Mouse (Mus musculus) CH12.LX (cell line): Measurements from ENCODE around the gene Bend6. TPM values are rescaled to one million over a fixed set of nuclear protein-coding genes. Genes with fewer than 3 reads are reported as not detected.

Experiments
- DNase-seq: peaks from one replicate; pipeline ENCODE4 v3.0.0-alpha.2; 2013; ENCODE audit errors: extremely low read depth
- H3K27ac ChIP-seq: 2 replicates; pipeline ENCODE4 v1.5.1; 2012; ENCODE audit warnings: low read depth, mild to moderate bottlenecking, control low read depth, moderate library complexity; ENCODE audit not compliant: insufficient read depth
- H3K27me3 ChIP-seq: replicated peaks from 2 replicates; pipeline ENCODE3; 2012; ENCODE audit warnings: inconsistent platforms
- H3K36me3 ChIP-seq, 2 experiments: replicated peaks in 1 of 2; 2 replicates each; pipeline versions ENCODE3 to v1.6.1; 2012; ENCODE audit warnings: inconsistent platforms in 1 of 2, low read length in 1 of 2, mild to moderate bottlenecking in 1 of 2, mixed read lengths in 1 of 2, moderate library complexity in 1 of 2; ENCODE audit not compliant: control insufficient read depth in 1 of 2, insufficient read depth in 1 of 2
- H3K4me1 ChIP-seq, 2 experiments: 2 replicates each; pipeline ENCODE4 v1.6.1; 2012; ENCODE audit warnings: inconsistent platforms in 1 of 2, moderate library complexity in 1 of 2; ENCODE audit not compliant: insufficient read depth in 2 of 2, control insufficient read depth in 1 of 2
- H3K4me2 ChIP-seq: 2 replicates; pipeline ENCODE4 v1.6.1; 2012; ENCODE audit warnings: low read depth, mild to moderate bottlenecking, control low read depth; ENCODE audit not compliant: poor library complexity, insufficient read depth, severe bottlenecking
- H3K4me3 ChIP-seq, 3 experiments: fragments of 150-350 bp in 1 of 3; sonication (generic) in 1 of 3; replicated peaks in 1 of 3; 2 replicates each; pipeline versions ENCODE3 to v1.5.1; 2011 to 2012; ENCODE audit warnings: low read depth in 2 of 3, low read length in 2 of 3, mild to moderate bottlenecking in 2 of 3, moderate library complexity in 2 of 3, control low read depth in 1 of 3, improper control_type of control experiment in 1 of 3, inconsistent platforms in 1 of 3, mixed read lengths in 1 of 3; ENCODE audit not compliant: poor library complexity in 1 of 3
- H3K79me2 ChIP-seq: replicated peaks from 2 replicates; pipeline ENCODE4 v1.6.1; 2012; ENCODE audit warnings: mild to moderate bottlenecking, moderate library complexity; ENCODE audit not compliant: control insufficient read depth, poor library complexity, insufficient read depth, severe bottlenecking; ENCODE audit errors: extremely low read depth
- H3K9ac ChIP-seq: 2 replicates; pipeline ENCODE4 v1.6.1; 2012; ENCODE audit warnings: low read depth, mild to moderate bottlenecking, control low read depth, moderate library complexity; ENCODE audit not compliant: insufficient read depth
- H3K9me3 ChIP-seq: replicated peaks from 2 replicates; pipeline ENCODE3; 2012; ENCODE audit warnings: low read length, inconsistent platforms, mixed read lengths
- CHD2 ChIP-seq: IDR thresholded peaks from 2 replicates; pipeline ENCODE4 v1.6.1; 2011; ENCODE audit warnings: low read length, improper control_type of control experiment
- CTCF ChIP-seq, 2 experiments: IDR thresholded peaks in 1 of 2; conservative IDR thresholded peaks in 1 of 2; 2 replicates each; pipeline ENCODE4 v1.5.1; 2011 to 2012; ENCODE audit warnings: low read depth in 2 of 2, low read length in 2 of 2, improper control_type of control experiment in 1 of 2, inconsistent platforms in 1 of 2, mild to moderate bottlenecking in 1 of 2, moderate library complexity in 1 of 2
- EP300 ChIP-seq: IDR thresholded peaks from 2 replicates; pipeline ENCODE4 v1.6.1; 2011; ENCODE audit warnings: low read length, improper control_type of control experiment
- ETS1 ChIP-seq: conservative IDR thresholded peaks from 2 replicates; pipeline ENCODE4 v1.6.1; 2012; ENCODE audit warnings: low read depth, mild to moderate bottlenecking, inconsistent platforms, low read length, improper control_type of control experiment, moderate library complexity
- GABPA ChIP-seq: IDR thresholded peaks from 2 replicates; pipeline ENCODE4 v1.6.1; 2012; ENCODE audit warnings: low read depth, low read length, improper control_type of control experiment, inconsistent platforms; ENCODE audit not compliant: insufficient replicate concordance
- IRF4 ChIP-seq: IDR thresholded peaks from 2 replicates; pipeline ENCODE4 v1.6.1; 2014; ENCODE audit warnings: low read depth, mild to moderate bottlenecking, inconsistent platforms, low read length, improper control_type of control experiment
- JUN ChIP-seq: IDR thresholded peaks from 2 replicates; pipeline ENCODE4 v1.6.1; 2011; ENCODE audit warnings: low read depth, mild to moderate bottlenecking, low read length, improper control_type of control experiment, moderate library complexity; ENCODE audit not compliant: insufficient read depth
- JUND ChIP-seq: conservative IDR thresholded peaks from 2 replicates; pipeline ENCODE4 v1.6.1; 2011; ENCODE audit warnings: low read depth, low read length, improper control_type of control experiment
- MAFK ChIP-seq: IDR thresholded peaks from 2 replicates; pipeline ENCODE4 v1.6.1; 2011; ENCODE audit warnings: low read length, improper control_type of control experiment; ENCODE audit not compliant: insufficient replicate concordance
- MXI1 ChIP-seq: IDR thresholded peaks from 2 replicates; pipeline ENCODE4 v1.6.1; 2011; ENCODE audit warnings: mild to moderate bottlenecking, low read depth, low read length, improper control_type of control experiment
- MYC ChIP-seq: IDR thresholded peaks from 2 replicates; pipeline ENCODE4 v1.6.1; 2011; ENCODE audit warnings: low read depth, mild to moderate bottlenecking, improper control_type of control experiment, low read length
- NRF1 ChIP-seq: IDR thresholded peaks from 2 replicates; pipeline ENCODE4 v1.6.1; 2014; ENCODE audit warnings: low read depth, mild to moderate bottlenecking, inconsistent platforms, low read length, improper control_type of control experiment, moderate library complexity
- ZMIZ1 ChIP-seq: IDR thresholded peaks from 2 replicates; pipeline ENCODE4 v1.6.1; 2012; ENCODE audit warnings: low read depth, mild to moderate bottlenecking, inconsistent platforms, low read length, improper control_type of control experiment
- ZNF384 ChIP-seq: IDR thresholded peaks from 2 replicates; pipeline ENCODE4 v1.6.1; 2012; ENCODE audit warnings: low read depth, low read length, improper control_type of control experiment, inconsistent platforms
- dilution Hi-C: fragments of 300-500 bp; cut with MboI; formaldehyde crosslinking; loops from 2 replicates; pipeline ENCODE4 v1.14.3; 2020; ENCODE audit warnings: low sequenced_read_pairs; ENCODE audit not compliant: extremely low pct_unique_long_range_greater_than_20kb, extremely low pct_ligation_motif_present
- in situ Hi-C: fragments of 300-500 bp; cut with MboI; formaldehyde crosslinking; loops from 3 replicates; pipeline ENCODE4 v1.14.3; 2019; ENCODE audit warnings: low sequenced_read_pairs, low pct_ligation_motif_present, low pct_unique_long_range_greater_than_20kb, mixed read lengths
- polyA plus RNA-seq: library from polyadenylated mRNA; unstranded; fragments of >175 nt; gene quantifications from 2 replicates; pipeline ENCODE4 v1.2.1, GENCODE M21; 2012; ENCODE audit warnings: low read depth; ENCODE audit not compliant: insufficient read length
- total RNA-seq, 2 experiments: library from RNA; depleted of rRNA; stranded (reverse); fragments of 300-350 nt in 1 of 2; fragments of >200 nt in 1 of 2; gene quantifications; 2 replicates each; pipeline ENCODE4 v1.2.3; 2012 to 2014

Bend6 gene
- total and polyA plus RNA-seq, 3 experiments: 1.4 to 3.4 (median 3.2) TPM

GRCm38 (mm10) chr1:33916554-33916953 is 8.9 kb upstream of the Bend6 start:
- H3K4me1 ChIP-seq: peaks cover 8 to 12% of the 10 kb centered on the region in 2 experiments; a peak in 3 of 4 replicates
- in situ Hi-C loops (no loop called here), dilution Hi-C loops (no loop called here)
- DNase-seq: no peak
- H3K36me3 ChIP-seq: peaks cover 6 to 33% of the 10 kb centered on the region in 2 experiments
- no peaks in the 10 kb centered on the region for H3K27me3 ChIP-seq
- H3K9ac ChIP-seq: no peak overlapping the region
- H3K27ac ChIP-seq: no peak overlapping the region
- TF ChIP-seq MXI1 (no peak), CHD2 (no peak), ZNF384 (peak; percentile 32; the same call in 1 of the 2 replicates), IRF4 (peak; percentile 75), NRF1 (no peak), JUND (0 out of 2 replicates have a peak, but pooled peaks have one; percentile 41), MAFK (no peak), ZMIZ1 (no peak), GABPA (no peak), JUN (peak; percentile 49; the same call in 1 of the 2 replicates), EP300 (peak; percentile 78), CTCF (conservative IDR thresholded peaks at IDR 0.05 in 1 of 2, IDR thresholded peaks at IDR 0.05 in 1 of 2; ENCODE audit: low read depth in 2 of 2, low read length in 2 of 2) (no peak), MYC (no peak)
- no peak overlapping the region for H3K4me3 ChIP-seq
- peak overlapping the region; percentile 58; the same call in 1 of the 2 replicates for H3K4me2 ChIP-seq
- H3K79me2 ChIP-seq: no peaks in the 10 kb centered on the region
- H3K9me3 ChIP-seq: no peaks in the 10 kb centered on the region

GRCm38 (mm10) chr1:33911589-33911988 is 4.0 kb upstream of the Bend6 start:
- peak; percentile 59 for TF ChIP-seq IRF4
- peak; percentile 40; the same call in 1 of the 2 replicates for TF ChIP-seq JUND
- TF ChIP-seq ETS1: no peak
- Histone ChIP-seq H3K4me2 (no peak overlapping the region), H3K9me3 (peaks cover 1% of the 10 kb centered on the region), H3K27me3 (no peaks in the 10 kb centered on the region), H3K79me2 (no peaks in the 10 kb centered on the region), H3K4me3 (no peak overlapping the region), H3K27ac (no peak overlapping the region), H3K36me3 (peaks cover 6 to 22% of the 10 kb centered on the region in 2 experiments), H3K4me1 (peaks cover 8 to 25% of the 10 kb centered on the region in 2 experiments; a peak in 3 of 4 replicates), H3K9ac (no peak overlapping the region)
- dilution Hi-C loops: no loop called here
- no peak for DNase-seq
- in situ Hi-C loops: no loop called here
